Mouse (Mus musculus): ENCODE measurements around the gene Slc2a4. TPM values are rescaled to one million over a fixed set of nuclear protein-coding genes. Genes with fewer than 3 reads are reported as not detected.

The Slc2a4 gene
- 100 to 1,000 TPM; 111 to 142 TPM for total RNA-seq (2021)
- long read RNA-seq, experiment 1, transcript Slc2a4-201 (11 exons, 2,524 nt): major isoform, 63 of 92 reads
- long read RNA-seq, experiment 1, partial matches to known transcripts: 13 of 92 reads
- long read RNA-seq, experiment 1, other reads (novel, unspliced or antisense): 16 of 92 reads
- long read RNA-seq, experiment 2, transcript Slc2a4-201 (11 exons, 2,524 nt): major isoform, 60 of 115 reads
- long read RNA-seq, experiment 2, partial matches to known transcripts: 23 of 115 reads
- long read RNA-seq, experiment 2, other reads (novel, unspliced or antisense): 32 of 115 reads

DNA sequence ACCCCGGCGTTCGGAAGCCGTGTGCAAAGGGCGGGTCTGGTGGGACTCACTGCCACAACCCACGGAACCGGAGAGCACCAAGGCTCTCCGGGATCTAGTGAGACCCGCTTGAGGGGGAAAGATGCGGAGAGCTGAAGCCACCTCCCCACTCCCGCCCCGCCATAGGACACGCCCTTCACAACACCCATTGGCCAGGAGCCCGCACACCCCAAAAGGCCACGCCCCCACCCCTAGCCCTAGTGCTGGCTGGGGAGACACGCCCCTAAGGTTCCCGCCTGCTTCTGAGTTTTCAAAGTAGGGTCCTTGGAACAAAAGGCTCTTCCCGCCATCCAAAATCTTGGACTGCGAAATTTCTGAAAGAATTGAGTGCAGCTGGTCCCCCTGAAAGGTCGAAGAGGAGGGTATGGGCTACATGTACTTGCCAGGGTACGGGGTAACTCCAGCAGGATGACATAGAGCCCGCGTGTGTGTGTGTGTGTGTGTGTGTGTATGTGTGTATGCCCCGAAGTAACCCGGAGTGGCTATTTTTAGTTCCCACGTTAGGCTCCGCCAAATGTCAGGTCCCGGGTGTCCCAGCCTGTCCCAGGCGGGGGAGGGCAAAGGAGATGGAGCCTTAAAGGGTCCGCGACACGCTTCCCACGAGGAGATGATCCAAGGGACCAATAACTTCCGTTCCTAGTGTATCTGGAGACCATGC is at the start of gene Slc2a4:
Slc2a4 (minus strand) TSS at position 123 of the 697 bp plus-strand sequence.
- DNase-seq (ENCODE audit: low spot score in 2 of 2): peak; percentile 89 to 96

GRCm38 (mm10) chr11:69997070-69997509 is 49.1 kb upstream of the Slc2a4 start:
- peak; percentile 88 to 90 for DNase-seq (ENCODE audit: low spot score in 2 of 2)

DNA sequence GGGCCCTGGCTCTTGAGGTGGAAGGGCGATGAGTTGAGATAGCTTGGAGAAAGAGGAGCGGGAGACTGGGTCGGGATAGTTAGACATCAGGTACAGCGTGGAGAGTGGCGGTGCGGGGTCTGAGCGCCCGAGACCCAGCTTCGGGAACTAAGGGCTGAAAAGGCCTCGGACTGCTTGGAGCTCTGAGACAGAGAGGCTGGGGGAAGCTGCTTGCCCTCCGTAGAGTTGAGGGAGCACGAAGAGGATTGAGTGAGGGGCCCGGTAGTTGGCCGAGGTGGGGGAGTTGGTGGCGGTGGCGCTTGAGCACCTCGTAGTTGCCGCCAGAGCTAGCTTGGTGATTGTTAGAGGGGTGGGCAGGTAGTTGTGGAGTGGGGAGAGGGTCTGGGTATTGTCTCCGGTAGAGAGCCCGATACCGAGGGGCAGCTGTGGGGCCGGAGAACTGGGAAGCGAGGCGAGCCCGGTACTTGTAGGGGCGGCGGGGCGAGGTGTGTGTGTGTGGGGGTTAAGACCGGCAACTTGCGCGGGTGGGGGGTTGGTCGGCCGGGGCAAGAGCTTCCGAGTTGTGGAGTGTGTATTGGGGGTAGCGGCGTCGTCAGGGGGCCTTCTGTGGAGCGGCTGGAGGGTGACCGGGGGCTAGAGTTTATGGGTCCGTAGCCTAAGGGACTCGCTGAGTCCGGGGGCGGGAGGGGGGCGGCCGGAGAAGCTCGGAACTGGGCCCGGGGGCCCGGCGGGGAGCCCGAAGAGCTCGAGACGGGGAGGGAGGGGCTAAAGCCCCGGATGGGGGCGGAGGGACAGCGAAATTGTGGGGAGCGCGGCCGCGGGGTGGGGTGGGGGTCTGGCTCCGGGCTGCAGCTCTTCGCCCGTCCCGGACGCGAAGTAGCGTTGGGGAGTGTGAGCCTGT is 48.4 kb upstream of the Slc2a4 start:
- peak in 1 of 2 experiments; percentile 76 for DNase-seq (ENCODE audit: low spot score in 2 of 2)

GRCm38 (mm10) chr11:69995391-69995960 is 47.5 kb upstream of the Slc2a4 start, which contains the start of gene Phf23:
Phf23 (plus strand) TSS chr11:69995777.
- peak; percentile 89 to 96 for DNase-seq (ENCODE audit: low spot score in 2 of 2)

DNA sequence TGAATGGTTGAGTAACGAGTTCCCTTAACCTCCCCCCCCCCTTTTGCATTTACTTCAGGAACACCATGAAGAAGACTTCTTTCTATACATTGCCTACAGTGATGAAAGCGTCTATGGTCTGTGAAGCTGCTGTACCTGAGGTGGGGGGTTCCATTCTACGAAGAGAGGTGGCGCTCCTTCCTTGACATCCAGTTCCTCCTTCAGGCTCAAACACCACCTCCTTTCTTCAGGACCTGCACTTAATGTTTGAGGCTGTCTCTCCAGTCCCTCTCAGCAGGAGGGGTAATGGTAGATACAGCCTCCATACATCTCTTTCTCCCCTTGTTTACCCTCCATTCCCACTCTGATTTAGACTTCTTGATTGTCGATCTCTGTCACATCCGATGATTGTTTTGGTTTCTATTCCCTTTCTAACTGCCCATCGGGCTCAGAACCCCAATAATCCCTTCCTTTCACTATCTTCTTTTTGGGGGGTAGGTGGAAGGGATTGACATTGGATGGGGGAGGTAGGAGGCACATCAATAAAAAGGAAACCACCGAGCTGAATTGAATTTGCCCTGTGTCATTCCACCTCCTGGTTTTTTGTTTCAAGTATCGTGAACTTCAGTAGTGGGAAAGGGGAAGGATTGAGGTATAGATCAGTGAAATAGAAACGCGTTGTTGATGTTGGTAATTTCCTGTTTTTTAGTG is 46.6 kb upstream of the Slc2a4 start:
- DNase-seq (ENCODE audit: low spot score in 2 of 2): no peak

- no peak for DNase-seq (ENCODE audit: low spot score in 2 of 2)
Measured at GRCm38 (mm10) chr11:69992932-69993331, 44.9 kb upstream of the Slc2a4 start.

DNA sequence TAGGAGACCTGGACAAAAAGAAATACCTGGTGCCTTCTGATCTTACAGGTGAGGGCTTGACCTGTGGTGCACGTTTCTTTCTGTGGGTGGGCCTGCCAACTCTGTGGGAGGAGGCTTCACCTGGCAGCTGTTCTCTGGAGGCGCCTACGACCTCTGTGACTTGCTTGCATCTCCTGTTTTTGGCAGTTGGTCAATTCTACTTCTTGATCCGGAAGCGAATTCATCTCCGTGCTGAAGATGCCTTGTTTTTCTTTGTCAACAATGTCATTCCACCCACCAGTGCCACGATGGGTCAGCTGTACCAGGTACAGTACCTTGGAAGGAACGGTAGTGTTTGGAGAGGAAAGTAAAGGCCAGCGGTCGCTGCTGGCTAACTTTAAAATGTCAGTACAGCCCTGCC is 44.4 kb upstream of the Slc2a4 start:
- no peak for DNase-seq (ENCODE audit: low spot score in 2 of 2)

- no peak for DNase-seq (ENCODE audit: low spot score in 2 of 2)
Measured at GRCm38 (mm10) chr11:69991711-69992110, 43.7 kb upstream of the Slc2a4 start.

- peak; percentile 93 to 98 for DNase-seq (ENCODE audit: low spot score in 2 of 2)
Measured at GRCm38 (mm10) chr11:69990850-69991691, 43.1 kb upstream of the Slc2a4 start, which contains the start of gene Gabarap. Gabarap (plus strand) TSS chr11:69991143.

DNA sequence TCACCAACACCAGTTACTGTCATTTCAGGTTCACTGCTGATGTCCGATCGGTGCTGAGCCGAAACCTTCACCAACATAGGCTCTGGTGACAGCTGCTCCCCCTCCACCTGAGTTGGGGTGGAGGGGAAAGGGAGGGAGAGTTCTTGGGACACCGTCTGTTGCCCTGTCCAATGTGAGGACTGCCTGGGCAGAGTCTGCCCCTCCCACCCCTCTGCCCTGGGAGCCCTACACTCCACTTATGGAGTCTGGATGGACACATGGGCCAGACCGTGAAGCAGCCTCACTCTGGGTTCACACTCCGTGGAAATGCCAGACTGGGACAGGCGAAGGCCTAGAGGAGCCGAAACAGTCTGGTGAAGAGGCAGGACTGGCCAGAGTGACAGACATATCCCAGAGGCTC is 42.0 kb upstream of the Slc2a4 start:
- no peak for DNase-seq (ENCODE audit: low spot score in 2 of 2)

DNA sequence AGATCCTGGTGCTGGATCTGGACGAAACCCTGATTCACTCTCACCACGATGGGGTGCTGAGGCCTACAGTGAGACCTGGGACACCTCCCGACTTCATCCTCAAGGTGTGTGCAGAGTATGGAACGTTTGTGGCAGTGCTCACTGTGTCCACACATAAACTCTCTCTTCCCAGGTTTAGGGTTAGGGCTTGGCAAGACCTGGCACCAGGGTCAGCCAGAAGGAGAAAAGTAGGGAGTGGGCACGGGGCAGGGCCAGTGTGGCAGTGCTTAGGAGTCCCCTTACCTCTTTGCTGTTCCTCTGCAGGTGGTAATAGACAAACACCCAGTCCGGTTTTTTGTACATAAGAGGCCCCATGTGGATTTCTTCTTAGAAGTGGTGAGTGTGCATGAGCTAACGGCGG is 36.4 kb upstream of the Slc2a4 start:
- DNase-seq (ENCODE audit: low spot score in 2 of 2): no peak

GRCm38 (mm10) chr11:69983377-69983776 is 35.4 kb upstream of the Slc2a4 start:
- DNase-seq (ENCODE audit: low spot score in 2 of 2): no peak

- no peak for DNase-seq (ENCODE audit: low spot score in 2 of 2)
Measured at GRCm38 (mm10) chr11:69982877-69983276, 34.9 kb upstream of the Slc2a4 start.

GRCm38 (mm10) chr11:69982225-69982624 is 34.2 kb upstream of the Slc2a4 start, which contains the start of gene Elp5:
Elp5 (minus strand) TSS chr11:69982517.
- DNase-seq (ENCODE audit: low spot score in 2 of 2): no peak

DNA sequence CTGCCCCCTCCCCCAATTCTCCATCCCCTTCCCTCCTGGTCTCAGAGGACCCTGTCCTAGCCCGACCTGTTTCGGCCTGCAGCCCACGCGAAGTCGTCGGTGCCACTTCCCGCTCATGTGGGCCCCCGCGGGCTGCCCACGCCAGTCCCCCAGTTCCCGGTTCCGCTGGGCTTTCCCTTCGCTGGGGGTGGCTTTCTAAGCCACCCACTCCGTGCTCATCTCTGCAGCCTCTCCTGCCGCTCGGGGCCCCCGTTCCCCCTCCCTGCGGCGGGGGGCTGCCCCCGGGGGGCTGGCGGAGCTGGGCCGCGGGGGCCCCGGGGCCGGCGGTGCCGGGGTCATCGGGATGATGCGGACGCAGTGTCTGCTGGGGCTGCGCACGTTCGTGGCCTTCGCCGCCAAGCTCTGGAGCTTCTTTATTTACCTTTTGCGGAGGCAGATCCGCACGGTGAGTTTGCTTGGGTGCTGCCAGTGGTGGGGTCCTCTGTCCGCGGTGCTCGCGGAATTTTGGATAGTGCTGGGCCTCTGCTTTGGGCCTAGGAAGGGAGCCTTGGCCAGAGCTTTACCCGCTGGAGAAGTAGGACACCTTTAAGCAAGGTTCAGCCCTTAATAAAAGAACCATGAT is 33.3 kb upstream of the Slc2a4 start, which contains the start of gene Ctdnep1:
Ctdnep1 (plus strand) TSS at position 16 of the 622 bp plus-strand sequence.
- no peak for DNase-seq (ENCODE audit: low spot score in 2 of 2)

DNA sequence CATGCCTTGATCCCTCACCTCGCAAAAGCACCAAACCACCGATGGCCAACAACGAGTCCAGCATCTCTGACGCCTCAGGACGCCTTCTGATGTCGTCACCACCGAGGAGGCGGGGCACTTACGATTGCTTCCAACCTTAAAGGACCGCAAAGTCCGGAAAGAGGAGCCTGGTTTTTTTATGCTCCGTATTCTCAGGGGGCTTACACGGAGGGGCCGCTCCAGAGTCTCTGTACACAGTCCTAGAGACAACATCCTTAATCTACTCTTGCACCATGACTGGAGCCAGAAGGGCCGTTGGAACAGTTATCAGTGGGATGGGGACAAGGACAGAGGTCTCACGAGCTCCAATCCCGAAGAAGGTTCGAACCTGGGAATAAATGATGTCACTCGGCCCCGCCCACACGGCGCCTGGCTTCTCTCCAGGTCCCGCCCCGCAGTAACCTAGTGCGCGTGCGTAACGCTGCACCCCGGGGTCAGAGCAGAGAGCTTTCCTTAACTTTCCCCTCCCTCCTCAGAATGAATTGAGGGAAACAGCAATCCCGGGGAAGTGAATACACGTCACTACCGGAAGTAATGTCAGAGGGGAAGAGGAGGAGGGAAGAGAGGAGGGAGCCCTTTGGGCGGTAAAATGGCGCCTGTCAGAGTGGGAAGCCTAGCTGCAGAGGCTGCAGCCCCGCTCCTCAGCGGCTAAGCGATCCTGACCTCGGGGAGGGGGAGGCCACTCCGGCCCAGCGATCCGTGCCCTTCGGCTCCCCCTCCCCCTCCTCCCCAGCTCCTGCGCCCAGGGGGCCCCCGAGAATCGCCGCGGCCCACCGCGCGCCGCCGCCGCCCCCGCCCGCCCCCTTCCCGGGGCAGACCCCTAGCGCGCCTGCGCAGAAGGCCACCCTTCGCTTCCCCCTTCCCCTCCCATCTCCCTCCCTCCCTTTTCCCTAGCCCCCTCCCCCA is 32.5 kb upstream of the Slc2a4 start:
- peak; percentile 95 for DNase-seq (ENCODE audit: low spot score in 2 of 2)

- no peak for DNase-seq (ENCODE audit: low spot score in 2 of 2)
Measured at GRCm38 (mm10) chr11:69979827-69980195, 31.8 kb upstream of the Slc2a4 start.

- DNase-seq (ENCODE audit: low spot score in 2 of 2): no peak
Measured at GRCm38 (mm10) chr11:69976271-69976670, 28.3 kb upstream of the Slc2a4 start.

Measured in gastrocnemius, postnatal 4 days (tissue).